Mouse (Mus musculus) cortical plate, adult 2 months (tissue): ENCODE measurements at regions not wholly inside any gene's neighbourhood (a gene's known extent, or its start where the extent isn't known, plus 50 kb on each side); places are given as distances from the start of the nearest gene placed in this dataset.

Source experiments
- CTCF ChIP-seq: fragments of 200-500 bp; IDR thresholded peaks from 2 replicates; pipeline ENCODE4 v1.5.1; 2011; ENCODE audit warnings: mild to moderate bottlenecking, control low read depth, low read length; ENCODE audit not compliant: insufficient read depth; ENCODE audit errors: extremely low read depth
- POLR2A ChIP-seq: fragments of 200-500 bp; IDR thresholded peaks from 2 replicates; pipeline ENCODE4 v1.6.1; 2011; ENCODE audit warnings: mild to moderate bottlenecking, low read length, control low read depth; ENCODE audit not compliant: insufficient read depth; ENCODE audit errors: extremely low read depth

- no peak for TF ChIP-seq POLR2A
- TF ChIP-seq CTCF: no peak
Measured at GRCm38 (mm10) chr3:120000281-120000680, 216.0 kb upstream of the Ptbp2 start.
